Mouse (Mus musculus): Measurements from ENCODE around the gene Pdcd11. TPM values are rescaled to one million over a fixed set of nuclear protein-coding genes. Genes with fewer than 3 reads are reported as not detected.

Gene Pdcd11
- polyA plus RNA-seq, 1 experiment from 2014 or later = 10.4 TPM

- WGBS = 10% methylated on average over 48 of the region's 49 CpGs
- H3K4me1 ChIP-seq = peaks cover 14% of the 10 kb centered on the region
- H3K27me3 ChIP-seq = no peaks in the 10 kb centered on the region
- H3K27ac ChIP-seq = peak within 1 kb of the TSS; percentile 85
- H3K4me3 ChIP-seq = peak within 1 kb of the TSS; percentile 99
- peak; percentile 84 for ATAC-seq
- peak within 1 kb of the TSS; percentile 99 for H3K9ac ChIP-seq
- peaks cover 16% of the 10 kb centered on the region for H3K36me3 ChIP-seq (ENCODE audit: poor library complexity, severe bottlenecking)
- H3K9me3 ChIP-seq (replicated peaks) = no peaks in the 10 kb centered on the region
- H3K4me2 ChIP-seq = peak within 1 kb of the TSS; percentile 70
Measured at GRCm38 (mm10) chr19:47067096-47067882, 23.3 kb upstream of the Pdcd11 start, which contains the start of gene Taf5. Taf5 (plus strand) TSS chr19:47067746.

- peak overlapping the region; percentile 99 for H3K4me3 ChIP-seq
- H3K27ac ChIP-seq = peak overlapping the region; percentile 85
- no peaks in the 10 kb centered on the region for H3K9me3 ChIP-seq (replicated peaks)
- H3K36me3 ChIP-seq (ENCODE audit: poor library complexity, severe bottlenecking) = peaks cover 24% of the 10 kb centered on the region
- peak overlapping the region; percentile 70 for H3K4me2 ChIP-seq
- ATAC-seq = peak; percentile 92
- peaks cover 14% of the 10 kb centered on the region for H3K4me1 ChIP-seq
- H3K9ac ChIP-seq = peak overlapping the region; percentile 99
- WGBS = under 1% methylated on average over 52 of the region's 72 CpGs
- no peaks in the 10 kb centered on the region for H3K27me3 ChIP-seq
Measured at GRCm38 (mm10) chr19:47067924-47068611, 22.5 kb upstream of the Pdcd11 start.

DNA sequence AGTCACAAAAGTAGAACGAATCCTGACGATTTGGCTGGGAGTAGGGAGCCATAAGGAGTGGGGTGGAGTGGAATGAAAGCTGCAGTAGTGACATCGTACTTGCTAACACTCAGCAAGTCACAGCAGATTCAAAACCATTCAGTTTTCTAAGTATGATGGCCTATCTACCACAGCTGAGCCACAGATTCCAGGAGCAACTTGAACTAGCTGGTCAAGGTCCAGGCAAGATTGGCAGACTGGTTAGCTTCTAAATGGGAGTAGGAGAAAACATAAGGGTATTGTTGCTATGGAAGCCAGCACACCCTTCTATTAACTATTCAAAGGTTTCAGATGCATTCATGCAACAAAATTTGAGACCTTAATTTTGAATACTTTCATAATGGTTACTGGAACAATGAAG lies 2.3 kb upstream of the Pdcd11 start:
- Histone ChIP-seq H3K27ac (no peak overlapping the region), H3K4me3 (no peak overlapping the region), H3K9me3 (replicated peaks) (no peaks in the 10 kb centered on the region), H3K27me3 (no peaks in the 10 kb centered on the region), H3K9ac (no peak overlapping the region), H3K4me1 (peaks cover 35% of the 10 kb centered on the region), H3K36me3 (ENCODE audit: poor library complexity, severe bottlenecking) (peaks cover 48% of the 10 kb centered on the region), H3K4me2 (no peak overlapping the region)
- WGBS = 85% methylated on average over 3 of the region's 3 CpGs
- ATAC-seq = no peak

DNA sequence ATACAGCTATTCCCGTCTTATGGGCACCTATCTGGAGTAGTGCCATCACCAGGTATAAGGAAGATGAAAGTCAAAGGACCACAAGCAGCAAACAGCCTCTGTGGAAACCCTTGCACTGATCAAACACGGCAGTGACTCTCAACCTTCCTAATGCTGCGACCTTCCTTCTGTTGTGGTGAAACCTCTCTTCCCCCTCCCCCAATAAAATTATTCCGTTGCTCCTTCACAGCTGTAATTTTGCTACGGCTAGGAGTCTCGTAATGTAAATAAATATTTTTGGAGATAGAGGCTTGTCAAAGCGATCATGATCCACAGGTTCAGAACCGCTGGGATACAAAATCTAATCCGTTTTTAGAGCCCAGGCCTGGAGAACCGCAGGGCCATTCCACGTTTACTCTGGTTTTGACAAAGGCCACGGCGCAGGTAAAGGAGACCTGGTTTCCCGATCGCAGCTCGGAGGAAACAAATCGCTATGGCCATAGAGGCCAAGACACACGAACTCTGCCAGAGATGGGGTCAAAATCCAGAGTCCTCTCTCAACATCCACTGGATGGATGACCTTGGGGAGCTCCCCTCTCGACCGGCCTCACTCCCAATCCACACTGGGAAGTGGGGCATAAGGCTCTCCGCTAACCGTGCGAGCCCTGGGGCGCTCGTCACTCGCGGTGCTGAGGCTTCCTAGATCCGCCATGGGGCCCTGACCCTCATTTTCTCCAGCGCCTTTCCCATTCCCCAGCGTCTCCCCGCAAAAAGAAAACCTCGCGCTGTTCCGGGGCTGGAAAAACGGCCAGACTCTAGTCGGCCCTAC lies 646 bp upstream of the Pdcd11 start:
- Histone ChIP-seq H3K9me3 (replicated peaks) (no peaks in the 10 kb centered on the region), H3K27ac (peak overlapping the region; percentile 68), H3K27me3 (no peaks in the 10 kb centered on the region), H3K36me3 (ENCODE audit: poor library complexity, severe bottlenecking) (peaks cover 46% of the 10 kb centered on the region), H3K4me3 (peak overlapping the region; percentile 98), H3K9ac (peak overlapping the region; percentile 98), H3K4me1 (peaks cover 35% of the 10 kb centered on the region), H3K4me2 (peak overlapping the region; percentile 90)
- ATAC-seq = no peak; the same call in 1 of the 2 replicates
- WGBS = 3% methylated on average over 36 of the region's 36 CpGs

GRCm38 (mm10) chr19:47101080-47101479 lies 10.5 kb downstream of the Pdcd11 start:
- no peak for ATAC-seq
- Histone ChIP-seq H3K27ac (no peak overlapping the region), H3K9ac (no peak overlapping the region), H3K27me3 (no peaks in the 10 kb centered on the region), H3K9me3 (replicated peaks) (no peaks in the 10 kb centered on the region), H3K4me2 (no peak overlapping the region), H3K4me3 (no peak overlapping the region), H3K4me1 (no peaks in the 10 kb centered on the region), H3K36me3 (ENCODE audit: poor library complexity, severe bottlenecking) (peaks cover 100% of the 10 kb centered on the region)
- 90% methylated on average over 5 of the region's 5 CpGs for WGBS

DNA sequence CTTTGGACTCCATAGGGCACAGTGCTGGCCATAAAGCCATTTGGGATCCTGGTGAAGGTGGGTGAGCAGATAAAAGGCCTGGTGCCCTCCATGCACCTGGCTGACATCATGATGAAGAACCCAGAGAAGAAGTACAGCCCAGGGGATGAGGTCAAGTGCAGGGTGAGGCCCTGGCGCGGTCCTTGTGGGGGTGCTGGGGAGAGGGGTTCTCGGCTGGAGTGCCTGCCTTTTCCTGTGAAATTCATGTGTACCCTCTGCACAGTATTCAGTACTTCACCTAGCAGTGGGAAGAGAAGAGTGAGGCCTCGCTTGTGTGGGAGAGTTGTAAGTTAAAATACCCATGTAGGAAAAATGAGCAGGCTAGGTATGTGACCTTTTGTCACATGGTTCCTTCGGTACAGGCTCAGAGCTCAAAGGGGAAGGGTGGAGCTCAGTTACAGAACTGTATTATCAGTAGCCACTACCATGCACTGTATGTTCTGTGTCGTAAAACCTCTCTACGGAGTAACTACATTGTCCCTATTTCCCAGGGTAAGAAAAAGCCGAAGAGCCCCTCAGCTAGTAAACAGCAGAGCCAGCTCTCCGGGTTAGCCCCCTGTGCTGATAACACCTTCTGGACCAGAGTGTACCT lies 14.2 kb downstream of the Pdcd11 start:
- 92% methylated on average over 9 of the region's 9 CpGs for WGBS

DNA sequence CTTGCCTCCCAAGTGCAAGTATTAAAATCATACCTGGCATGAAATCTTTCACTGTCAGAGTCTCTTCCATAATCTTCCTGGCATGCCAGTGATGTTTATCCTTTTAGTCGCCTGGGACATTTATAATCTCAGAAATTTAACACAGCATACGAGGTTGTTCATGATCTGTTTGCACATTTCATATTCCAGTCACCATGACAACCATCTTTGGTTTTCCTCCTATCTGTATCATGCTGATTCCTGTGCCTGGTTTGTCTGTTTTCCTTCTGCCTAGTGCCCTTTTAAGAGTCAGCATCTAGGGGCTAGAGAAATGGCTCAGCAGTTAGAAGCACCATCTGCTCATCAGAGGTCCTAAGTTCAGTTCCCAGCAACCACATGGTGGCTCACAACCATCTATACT lies 28.1 kb downstream of the Pdcd11 start:
- Histone ChIP-seq H3K4me3 (no peak overlapping the region), H3K27ac (no peak overlapping the region), H3K9me3 (replicated peaks) (no peaks in the 10 kb centered on the region), H3K9ac (no peak overlapping the region), H3K4me2 (no peak overlapping the region), H3K4me1 (no peaks in the 10 kb centered on the region), H3K27me3 (no peaks in the 10 kb centered on the region), H3K36me3 (ENCODE audit: poor library complexity, severe bottlenecking) (peaks cover 76% of the 10 kb centered on the region)
- no peak for ATAC-seq
- WGBS = 92% methylated on average over 2 of the region's 2 CpGs

More for the DNA sequence above, 14.2 kb downstream of the Pdcd11 start:
- Histone ChIP-seq H3K4me1 (no peaks in the 10 kb centered on the region), H3K36me3 (ENCODE audit: poor library complexity, severe bottlenecking) (peaks cover 100% of the 10 kb centered on the region), H3K4me2 (no peak overlapping the region), H3K4me3 (no peak overlapping the region), H3K27me3 (no peaks in the 10 kb centered on the region), H3K9me3 (replicated peaks) (no peaks in the 10 kb centered on the region), H3K27ac (no peak overlapping the region), H3K9ac (no peak overlapping the region)
- ATAC-seq = no peak

DNA sequence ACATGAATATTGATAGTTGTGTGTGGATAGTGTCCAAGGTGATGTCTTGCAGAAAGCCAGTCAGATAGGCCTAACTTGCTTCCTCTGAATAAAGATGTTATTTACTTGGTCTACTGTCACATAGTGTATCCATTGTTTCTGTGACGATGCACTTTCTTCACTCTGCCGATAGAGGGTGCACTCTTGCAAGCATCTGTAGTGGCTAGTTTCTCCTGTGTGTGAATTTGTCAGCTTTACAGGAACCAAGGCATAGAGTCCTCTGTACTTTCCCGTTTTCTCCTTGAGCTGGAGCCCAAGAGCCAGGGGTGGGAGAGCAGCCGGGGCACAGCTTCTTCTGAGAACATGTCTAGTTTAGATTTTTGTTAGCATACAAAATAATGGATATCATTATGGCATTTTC lies 30.5 kb downstream of the Pdcd11 start:
- ATAC-seq = no peak
- Histone ChIP-seq H3K36me3 (ENCODE audit: poor library complexity, severe bottlenecking) (peaks cover 73% of the 10 kb centered on the region), H3K4me2 (no peak overlapping the region), H3K27me3 (no peaks in the 10 kb centered on the region), H3K4me1 (no peaks in the 10 kb centered on the region), H3K4me3 (no peak overlapping the region), H3K27ac (no peak overlapping the region), H3K9ac (no peak overlapping the region), H3K9me3 (replicated peaks) (no peaks in the 10 kb centered on the region)
- 41% methylated on average over 4 of the region's 4 CpGs for WGBS

DNA sequence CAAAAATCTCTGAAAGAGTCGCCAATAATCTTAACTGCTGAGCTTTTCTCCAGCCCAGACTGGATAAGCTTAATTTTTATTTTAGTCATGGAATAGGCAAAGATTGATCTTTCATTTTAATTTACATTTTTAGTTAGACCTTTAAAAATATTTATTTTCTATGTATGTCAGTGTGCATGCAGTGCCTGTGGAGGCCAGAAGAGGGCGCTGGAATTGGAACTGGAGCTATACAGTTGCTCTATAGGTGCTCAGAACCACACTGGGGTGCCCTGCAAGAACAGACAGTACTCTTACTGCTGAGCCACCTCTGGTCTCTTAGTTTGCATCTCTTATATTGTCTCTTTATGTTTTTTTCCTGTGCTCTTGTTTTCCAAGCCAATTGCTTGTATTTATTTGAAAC lies 32.2 kb downstream of the Pdcd11 start:
- no peaks in the 10 kb centered on the region for H3K4me1 ChIP-seq
- H3K9ac ChIP-seq = no peak overlapping the region
- H3K4me2 ChIP-seq = no peak overlapping the region
- WGBS = 30% methylated on average over 2 of the region's 2 CpGs
- ATAC-seq = no peak
- no peaks in the 10 kb centered on the region for H3K27me3 ChIP-seq
- H3K9me3 ChIP-seq (replicated peaks) = no peaks in the 10 kb centered on the region
- H3K27ac ChIP-seq = no peak overlapping the region
- H3K4me3 ChIP-seq = no peak overlapping the region
- peaks cover 73% of the 10 kb centered on the region for H3K36me3 ChIP-seq (ENCODE audit: poor library complexity, severe bottlenecking)

GRCm38 (mm10) chr19:47128164-47128563 lies 37.6 kb downstream of the Pdcd11 start:
- H3K36me3 ChIP-seq (ENCODE audit: poor library complexity, severe bottlenecking) = peaks cover 91% of the 10 kb centered on the region
- no peak overlapping the region for H3K27ac ChIP-seq
- no peaks in the 10 kb centered on the region for H3K4me1 ChIP-seq
- H3K9ac ChIP-seq = no peak overlapping the region
- no peak overlapping the region for H3K4me2 ChIP-seq
- 97% methylated on average over 10 of the region's 10 CpGs for whole genome bisulfite sequencing
- no peak overlapping the region for H3K4me3 ChIP-seq
- no peaks in the 10 kb centered on the region for H3K9me3 ChIP-seq (replicated peaks)
- no peak for ATAC-seq
- no peaks in the 10 kb centered on the region for H3K27me3 ChIP-seq

DNA sequence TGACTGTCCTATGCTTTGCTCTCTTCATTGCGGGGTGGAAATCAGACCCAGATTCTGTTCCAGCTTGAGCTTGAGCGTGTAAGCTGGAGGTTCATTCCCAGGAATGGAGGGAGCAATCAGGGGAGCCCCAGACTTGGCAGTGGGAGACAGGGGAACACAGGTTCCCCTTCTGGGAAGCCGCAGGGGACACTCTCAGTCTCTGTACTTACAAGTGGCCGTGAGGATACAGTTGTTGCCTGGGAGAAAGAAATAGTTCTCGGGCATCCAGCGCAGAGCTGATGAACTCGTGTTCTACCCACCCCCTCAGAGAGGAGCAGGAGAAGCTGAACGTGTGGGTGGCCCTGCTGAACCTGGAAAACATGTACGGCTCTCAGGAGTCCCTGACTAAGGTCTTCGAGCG lies 38.3 kb downstream of the Pdcd11 start:
- Histone ChIP-seq H3K9ac (no peak overlapping the region), H3K36me3 (ENCODE audit: poor library complexity, severe bottlenecking) (peaks cover 95% of the 10 kb centered on the region), H3K4me1 (no peaks in the 10 kb centered on the region), H3K27me3 (no peaks in the 10 kb centered on the region), H3K27ac (no peak overlapping the region), H3K4me3 (no peak overlapping the region), H3K9me3 (replicated peaks) (no peaks in the 10 kb centered on the region), H3K4me2 (no peak overlapping the region)
- ATAC-seq = no peak
- WGBS = 94% methylated on average over 11 of the region's 11 CpGs
